Mouse (Mus musculus): ENCODE measurements around the gene Igf2bp2. TPM values are rescaled to one million over a fixed set of nuclear protein-coding genes. Genes with fewer than 3 reads are reported as not detected.

Igf2bp2 gene
- total RNA-seq, 2 experiments from 2014 or later: 2.4 to 3.2 TPM

- no peak for ATAC-seq (replicated peaks; ENCODE audit: poor library complexity, severe bottlenecking)
Observed at GRCm38 (mm10) chr16:22110036-22110435, 53.1 kb downstream of the Igf2bp2 start.

DNA sequence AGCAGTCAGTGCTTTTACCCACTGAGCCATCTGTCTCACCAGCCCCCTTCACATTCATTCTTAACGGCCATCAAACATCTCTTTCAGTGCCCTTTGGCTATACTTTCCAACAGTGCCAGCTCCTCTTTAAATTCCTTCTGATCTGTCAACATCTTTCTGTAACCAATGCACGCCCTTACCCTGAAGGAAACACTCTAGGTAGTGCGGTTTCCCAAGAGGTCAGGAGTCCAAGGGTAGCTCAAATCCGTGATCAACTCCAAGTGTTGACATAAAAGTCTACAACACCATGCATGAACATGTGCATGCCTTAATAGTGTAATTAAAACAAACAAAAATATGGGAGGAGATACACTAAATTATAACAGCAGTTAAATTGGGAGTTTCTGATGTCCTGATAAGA is 53.9 kb downstream of the Igf2bp2 start:
- ATAC-seq (replicated peaks; ENCODE audit: poor library complexity, severe bottlenecking): no peak

- ATAC-seq (replicated peaks; ENCODE audit: poor library complexity, severe bottlenecking): peak; percentile 25
Observed at GRCm38 (mm10) chr16:22107897-22108516, 55.1 kb downstream of the Igf2bp2 start.

DNA sequence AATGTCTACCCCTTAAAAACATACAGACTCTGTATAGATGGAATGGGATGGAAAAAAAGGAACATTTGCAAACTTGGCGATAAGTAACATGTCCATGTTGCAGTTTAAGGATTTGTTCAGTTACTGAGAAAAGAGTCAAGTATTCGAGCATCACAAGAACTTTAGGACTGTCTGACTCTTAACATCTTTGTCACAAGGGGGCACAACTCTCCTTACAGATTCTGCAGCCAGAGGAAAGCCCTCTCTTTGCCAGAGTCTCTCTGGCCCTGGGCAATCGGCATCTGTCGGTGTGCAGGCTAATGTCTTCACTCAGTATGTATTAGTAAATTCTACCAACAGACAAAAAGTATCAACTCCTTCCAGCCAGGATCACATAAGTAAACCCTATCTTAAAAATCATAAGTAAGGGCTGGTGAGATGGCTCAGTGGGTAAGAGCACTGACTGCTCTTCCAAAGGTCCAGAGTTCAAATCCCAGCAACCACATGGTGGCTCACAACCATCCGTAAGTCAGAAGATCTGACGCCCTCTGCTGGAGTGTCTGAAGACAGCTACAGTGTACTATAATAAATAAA is 57.0 kb downstream of the Igf2bp2 start:
- no peak for ATAC-seq (replicated peaks; ENCODE audit: poor library complexity, severe bottlenecking)

DNA sequence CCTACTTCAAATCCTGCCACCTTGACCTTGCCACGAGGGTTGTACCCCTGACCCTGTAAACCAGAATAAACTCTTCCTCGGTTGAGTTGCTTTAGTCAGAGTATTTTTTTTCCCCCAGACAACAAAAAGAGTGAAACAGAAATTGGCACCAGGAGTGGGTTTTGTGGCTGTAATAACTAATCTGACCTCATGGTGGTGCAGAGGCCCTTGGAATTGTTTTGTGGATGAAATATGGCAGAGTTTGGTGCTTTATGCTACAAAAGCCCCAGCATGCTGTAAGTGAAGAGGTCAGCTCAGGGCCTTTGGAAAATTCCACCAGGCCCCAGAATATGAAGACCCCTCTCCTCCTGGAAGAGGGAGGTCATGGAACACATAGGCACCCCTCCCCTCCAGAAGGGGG is 63.0 kb downstream of the Igf2bp2 start:
- no peak for ATAC-seq (replicated peaks; ENCODE audit: poor library complexity, severe bottlenecking)

DNA sequence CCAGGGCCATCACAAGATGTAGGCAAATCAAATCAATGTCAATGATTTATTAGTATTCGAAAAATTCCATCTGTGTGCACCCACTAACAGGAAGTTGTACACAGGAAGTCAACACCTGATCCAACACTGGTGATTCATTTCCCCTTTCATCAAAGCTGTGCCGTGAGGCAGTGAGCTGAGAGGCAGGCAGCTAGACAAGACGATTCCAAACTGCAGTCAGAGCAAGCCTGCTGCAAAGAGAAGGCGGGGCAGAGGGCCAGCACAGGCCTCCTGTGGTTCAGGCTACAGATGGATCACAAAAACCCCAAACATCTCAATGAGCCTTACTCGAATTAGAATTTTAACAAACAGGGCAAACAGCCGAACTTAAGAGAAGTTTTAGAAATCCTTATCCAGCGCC is 65.4 kb downstream of the Igf2bp2 start:
- peak; percentile 25; the same call in 1 of the 2 replicates for ATAC-seq (replicated peaks; ENCODE audit: poor library complexity, severe bottlenecking)

GRCm38 (mm10) chr16:22095751-22096150 is 67.3 kb downstream of the Igf2bp2 start:
- ATAC-seq (replicated peaks; ENCODE audit: poor library complexity, severe bottlenecking): peak; percentile 55

- ATAC-seq (replicated peaks; ENCODE audit: poor library complexity, severe bottlenecking): no peak
Observed at GRCm38 (mm10) chr16:22091255-22091783, 71.8 kb downstream of the Igf2bp2 start.

- ATAC-seq (replicated peaks; ENCODE audit: poor library complexity, severe bottlenecking): no peak
Observed at GRCm38 (mm10) chr16:22085411-22085810, 77.7 kb downstream of the Igf2bp2 start.

- no peak for ATAC-seq (replicated peaks; ENCODE audit: poor library complexity, severe bottlenecking)
Observed at GRCm38 (mm10) chr16:22080125-22080710, 82.9 kb downstream of the Igf2bp2 start.

DNA sequence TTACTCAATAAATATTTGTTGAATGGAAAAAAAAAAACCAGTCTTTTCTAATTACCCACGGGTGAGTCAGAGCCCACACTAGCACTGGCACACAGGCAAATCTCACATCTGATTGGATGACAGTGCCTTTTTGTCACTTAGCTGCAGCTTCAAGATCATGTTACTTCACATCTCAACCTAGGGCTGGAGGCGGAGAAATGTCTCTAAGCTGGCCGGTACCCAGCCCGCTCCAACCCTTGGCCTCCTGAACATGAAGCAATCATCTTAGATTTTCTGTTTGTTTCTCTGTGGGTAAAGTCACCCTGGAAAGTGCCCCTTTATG is 86.5 kb downstream of the Igf2bp2 start:
- peak; percentile 86; the same call in 1 of the 2 replicates for ATAC-seq (replicated peaks; ENCODE audit: poor library complexity, severe bottlenecking)

- ATAC-seq (replicated peaks; ENCODE audit: poor library complexity, severe bottlenecking): peak; percentile 83
Observed at GRCm38 (mm10) chr16:22075829-22076619, 87.1 kb downstream of the Igf2bp2 start.

- ATAC-seq (replicated peaks; ENCODE audit: poor library complexity, severe bottlenecking): no peak
Observed at GRCm38 (mm10) chr16:22075067-22075466, 88.0 kb downstream of the Igf2bp2 start.

DNA sequence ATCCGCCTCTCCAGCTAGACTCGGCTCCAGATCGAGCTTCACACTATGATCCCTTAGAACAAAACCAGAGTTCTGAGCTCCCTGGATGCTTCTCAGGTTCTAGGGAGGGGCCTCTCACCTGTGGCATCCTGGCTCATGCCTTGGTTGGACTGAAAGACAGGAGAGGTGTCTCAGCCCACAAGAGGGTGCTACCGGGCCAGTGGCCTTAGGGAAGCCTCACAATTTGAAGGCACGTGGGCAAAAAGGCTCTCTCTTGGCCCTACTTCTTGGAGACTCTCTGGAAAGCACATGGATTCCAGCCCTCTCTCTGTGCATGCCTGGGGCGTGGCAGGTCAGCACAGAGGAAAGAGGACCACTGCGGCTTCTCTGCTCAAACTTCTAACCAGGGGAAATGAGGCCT is 91.7 kb downstream of the Igf2bp2 start:
- no peak for ATAC-seq (replicated peaks; ENCODE audit: poor library complexity, severe bottlenecking)

DNA sequence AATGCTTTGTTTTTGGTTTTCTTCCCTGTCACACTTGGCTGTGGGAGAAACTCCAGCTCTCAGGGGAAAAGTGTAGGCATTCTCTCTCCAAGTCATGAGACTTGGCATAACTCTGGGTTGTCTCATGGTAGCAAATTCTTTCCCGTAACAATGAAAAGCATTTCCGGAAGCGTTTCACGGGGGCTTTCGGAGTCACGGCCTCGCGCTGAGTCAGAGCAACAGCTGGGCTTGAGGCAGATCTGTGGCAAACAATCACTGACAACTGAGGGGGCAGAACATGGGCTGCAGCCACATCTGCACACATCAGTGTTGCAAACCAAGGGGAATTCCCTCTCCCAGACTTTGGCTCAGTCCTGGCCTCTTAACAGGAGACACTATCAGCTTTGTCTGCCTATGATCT is 95.7 kb downstream of the Igf2bp2 start:
- ATAC-seq (replicated peaks; ENCODE audit: poor library complexity, severe bottlenecking): no peak

GRCm38 (mm10) chr16:22065536-22065935 is 97.6 kb downstream of the Igf2bp2 start:
- ATAC-seq (replicated peaks; ENCODE audit: poor library complexity, severe bottlenecking): no peak

DNA sequence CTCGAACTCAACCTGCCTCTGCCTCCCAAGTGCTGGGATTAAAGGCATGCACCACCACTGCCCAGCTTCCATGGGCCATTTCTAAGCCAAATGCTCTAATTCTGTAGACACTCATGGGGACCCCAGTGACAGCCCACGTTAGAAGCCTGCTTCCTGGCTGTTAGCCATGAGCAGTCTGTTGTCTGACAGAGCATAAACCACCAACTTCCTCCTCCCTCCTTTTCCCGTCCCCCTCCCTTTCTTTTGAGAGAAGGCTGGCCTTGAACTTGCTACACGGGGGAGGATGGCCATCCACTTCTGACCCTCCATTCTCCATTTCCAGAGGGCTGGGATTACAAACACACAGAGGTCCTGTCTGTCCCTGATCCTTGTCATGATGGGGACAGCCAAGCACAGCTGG is 100.8 kb downstream of the Igf2bp2 start:
- peak; percentile 55 for ATAC-seq (replicated peaks; ENCODE audit: poor library complexity, severe bottlenecking)

DNA sequence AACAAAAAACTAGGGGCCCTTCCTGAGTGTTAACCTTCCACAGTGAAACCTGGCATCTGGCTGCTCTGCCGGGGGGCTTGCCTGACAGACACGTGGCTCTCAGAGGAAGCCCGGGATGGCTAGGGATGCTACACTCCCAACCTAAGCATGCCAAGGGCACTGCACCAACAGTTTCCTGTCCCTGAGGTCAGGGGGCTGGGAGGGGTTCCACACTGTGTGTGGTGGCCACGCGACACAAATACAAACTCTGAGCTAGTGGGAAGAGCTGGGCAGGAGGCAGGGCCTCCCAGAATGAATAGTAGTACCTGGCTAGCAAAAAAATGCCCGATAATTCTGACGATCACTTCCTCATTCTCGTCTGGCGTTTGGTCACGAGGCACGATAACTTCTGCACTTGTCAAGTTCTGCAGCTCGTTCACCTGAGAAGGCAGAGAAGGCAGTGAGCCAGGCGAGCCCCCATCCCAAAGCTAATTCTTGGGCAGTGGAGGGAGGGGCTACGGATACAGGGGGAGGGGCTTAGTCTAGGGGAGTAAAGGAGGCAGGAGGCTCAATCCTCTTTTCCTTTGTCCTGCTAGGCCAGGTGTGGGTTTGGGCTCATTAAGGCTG is 101.4 kb downstream of the Igf2bp2 start:
- ATAC-seq (replicated peaks; ENCODE audit: poor library complexity, severe bottlenecking): peak; percentile 43

DNA sequence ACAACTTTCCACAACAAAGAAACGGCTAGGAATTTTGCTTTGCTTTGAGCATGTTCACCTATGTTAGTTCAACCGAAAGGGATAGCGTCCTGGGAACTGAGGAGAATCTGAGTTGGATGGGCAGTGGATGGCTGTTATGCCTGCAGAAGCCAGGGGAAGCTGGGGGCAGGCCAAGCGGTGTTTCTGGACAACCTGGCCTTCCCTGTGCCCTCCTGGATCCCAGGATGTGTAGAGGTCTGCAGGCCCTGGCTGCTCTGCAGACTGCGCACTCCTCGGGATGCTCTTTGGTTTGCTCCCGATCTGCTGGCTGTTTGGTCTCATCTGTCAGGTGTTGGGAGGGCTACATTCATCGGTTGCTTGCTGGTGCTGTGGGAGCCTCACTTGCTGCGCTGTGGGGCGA is 102.7 kb downstream of the Igf2bp2 start:
- no peak for ATAC-seq (replicated peaks; ENCODE audit: poor library complexity, severe bottlenecking)

DNA sequence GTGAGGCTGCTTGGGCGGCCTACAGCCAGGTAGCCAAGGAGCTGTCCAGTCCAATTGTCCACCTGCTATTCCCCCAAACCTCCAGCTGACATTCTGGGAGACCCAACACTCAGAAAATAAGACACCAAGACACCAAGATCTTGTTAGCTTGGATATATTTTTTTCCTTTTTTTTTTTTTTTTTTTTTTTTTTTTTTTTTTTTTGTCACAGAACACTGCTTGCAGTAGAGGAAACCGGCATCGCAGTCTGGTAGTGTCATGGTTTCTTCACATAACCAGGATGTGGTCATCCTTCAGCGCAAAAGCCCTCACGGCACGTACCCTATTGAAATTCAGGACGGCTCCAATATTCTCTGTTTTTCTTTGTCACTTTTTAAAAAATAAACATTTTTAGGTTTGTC is 104.2 kb downstream of the Igf2bp2 start:
- peak; percentile 49 for ATAC-seq (replicated peaks; ENCODE audit: poor library complexity, severe bottlenecking)

- ATAC-seq (replicated peaks; ENCODE audit: poor library complexity, severe bottlenecking): no peak
Observed at GRCm38 (mm10) chr16:22057498-22057897, 105.6 kb downstream of the Igf2bp2 start.

All from granulocyte monocyte progenitor cell, adult 5-6 weeks (primary cell).